Comparison of ENCODE assay signal across 8 mouse cellular contexts in the genomic region with DNA sequence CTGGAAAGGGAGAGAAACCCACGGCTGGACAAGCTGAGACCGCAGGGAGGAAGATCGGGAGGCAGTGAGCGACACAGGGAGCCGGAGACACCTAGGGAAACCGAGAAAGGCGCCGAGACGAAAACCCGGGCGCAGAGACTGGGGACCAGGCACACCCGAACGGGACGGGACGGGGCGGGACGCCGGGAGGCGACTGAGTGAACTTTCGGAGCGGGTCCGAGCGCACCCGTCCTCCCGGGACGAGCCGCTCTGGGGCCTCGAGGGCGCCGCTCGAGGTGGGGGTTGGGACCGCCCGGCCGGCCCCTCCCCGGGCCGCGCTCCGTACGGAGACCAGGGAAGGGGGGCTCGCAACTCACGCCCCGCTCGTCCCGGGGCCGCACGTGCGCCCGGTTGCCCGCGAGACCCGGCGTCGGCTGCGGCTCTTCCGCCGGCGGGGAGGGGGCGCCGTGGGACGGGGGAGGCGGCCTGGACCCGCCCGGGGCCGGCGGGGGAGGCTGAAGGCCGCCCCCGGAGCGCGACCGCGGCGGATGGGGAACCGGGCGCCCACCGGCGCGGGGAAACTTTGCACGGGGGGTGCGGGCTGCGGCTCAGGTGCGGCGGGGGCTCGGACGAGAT. TPM values are rescaled to one million over a fixed set of nuclear protein-coding genes. Genes with fewer than 3 reads are reported as not detected.
DNase-seq lines count a peak whose midpoint lies in the region; ATAC-seq and TF ChIP-seq lines count a peak whose summit lies in the region.

No protein-coding gene starts in this region.

- H3K27ac ChIP-seq in embryonic facial prominence, embryonic 10.5 days (replicated peaks) = peak overlapping the region; percentile 97
- peak overlapping the region; percentile 87 for H3K27ac ChIP-seq in limb, embryonic 11.5 days (replicated peaks; ENCODE audit: low read depth, low read length)
- H3K27ac ChIP-seq in midbrain, postnatal 0 days (ENCODE audit: low read depth, low read length) = peak overlapping the region; percentile 77

- peak; percentile 20 for DNase-seq in cerebellum, adult 8-10 months
- DNase-seq in cerebellum, adult 11-12 months = no peak
- DNase-seq in CD4-positive, CD25-positive, alpha-beta regulatory T cell, adult 2 months (ENCODE audit: low read depth, low spot score) = peak; percentile 45
- peak; percentile 72 for DNase-seq in embryonic facial prominence, embryonic 10.5 days (ENCODE audit: low spot score)
- DNase-seq in heart, postnatal 4 days = peak; percentile 52
- DNase-seq in limb, embryonic 11.5 days (ENCODE audit: low spot score) = peak; percentile 69
- DNase-seq in midbrain, postnatal 0 days (ENCODE audit: low spot score) = no peak
- DNase-seq in thymus, postnatal 36 days = peak; percentile 58 to 72

- no peaks in the 10 kb centered on the region for H3K9me3 ChIP-seq in embryonic facial prominence, embryonic 10.5 days
- no peaks in the 10 kb centered on the region for H3K9me3 ChIP-seq in limb, embryonic 11.5 days (ENCODE audit: control insufficient read depth, low read length)
- no peaks in the 10 kb centered on the region for H3K9me3 ChIP-seq in midbrain, postnatal 0 days (ENCODE audit: low read length)

- ATAC-seq in limb, embryonic 11.5 days (ENCODE audit: insufficient number of reproducible peaks, low FRiP score, low TSS enrichment, low read depth) = 0 out of 2 replicates have a peak, but pooled peaks have one; percentile 21
- peak; percentile 28 for ATAC-seq in midbrain, postnatal 0 days (ENCODE audit: low FRiP score)

- peak overlapping the region; percentile 94 for H3K9ac ChIP-seq in limb, embryonic 11.5 days (ENCODE audit: low read length)
- peak overlapping the region; percentile 92 for H3K9ac ChIP-seq in midbrain, postnatal 0 days (replicated peaks; ENCODE audit: low read length, poor library complexity, severe bottlenecking)

- no peak for TF ChIP-seq CTCF in midbrain, postnatal 0 days (IDR thresholded peaks at IDR 0.05)

- H3K4me1 ChIP-seq in embryonic facial prominence, embryonic 10.5 days = peaks cover 58% of the 10 kb centered on the region
- H3K4me1 ChIP-seq in limb, embryonic 11.5 days (ENCODE audit: control insufficient read depth, insufficient read depth, low read length) = peaks cover 12% of the 10 kb centered on the region
- H3K4me1 ChIP-seq in midbrain, postnatal 0 days (ENCODE audit: insufficient read depth, low read length) = peaks cover 6% of the 10 kb centered on the region; the same call in 1 of the 2 replicates

- H3K27me3 ChIP-seq in embryonic facial prominence, embryonic 10.5 days (replicated peaks; ENCODE audit: low read depth, poor library complexity, severe bottlenecking) = peaks cover 10% of the 10 kb centered on the region
- H3K27me3 ChIP-seq in limb, embryonic 11.5 days (ENCODE audit: control insufficient read depth, insufficient read depth, low read length) = no peaks in the 10 kb centered on the region
- no peaks in the 10 kb centered on the region for H3K27me3 ChIP-seq in midbrain, postnatal 0 days (ENCODE audit: insufficient read depth, low read length)

- peak overlapping the region; percentile 96 for H3K4me3 ChIP-seq in embryonic facial prominence, embryonic 10.5 days
- H3K4me3 ChIP-seq in limb, embryonic 11.5 days (ENCODE audit: low read depth, low read length) = peak overlapping the region; percentile 84
- peak overlapping the region; percentile 80 for H3K4me3 ChIP-seq in midbrain, postnatal 0 days (ENCODE audit: low read depth, low read length)

- under 1% methylated on average over 79 of the region's 84 CpGs for WGBS in embryonic facial prominence, embryonic 10.5 days
- WGBS in limb, embryonic 11.5 days = under 1% methylated on average over 55 of the region's 84 CpGs
- under 1% methylated on average over 51 of the region's 84 CpGs for WGBS in midbrain, postnatal 0 days

- H3K36me3 ChIP-seq in embryonic facial prominence, embryonic 10.5 days (replicated peaks) = peaks cover 38% of the 10 kb centered on the region
- H3K36me3 ChIP-seq in limb, embryonic 11.5 days (ENCODE audit: control insufficient read depth, insufficient read depth, low read length) = no peaks in the 10 kb centered on the region
- H3K36me3 ChIP-seq in midbrain, postnatal 0 days (ENCODE audit: insufficient read depth, low read length) = no peaks in the 10 kb centered on the region

- peak overlapping the region; percentile 57 for H3K4me2 ChIP-seq in limb, embryonic 11.5 days (ENCODE audit: low read depth, severe bottlenecking)
- peak overlapping the region; percentile 96 for H3K4me2 ChIP-seq in midbrain, postnatal 0 days (ENCODE audit: low read depth, low read length, poor library complexity, severe bottlenecking)

RNA-seq across cellular contexts. Expression of a gene that starts 0.7 kb away (rescaled TPM):
- polyA plus RNA-seq in embryonic facial prominence, embryonic 10.5 days (2016; fragmentation: Nextera tagmentation; extraction: Ambion mirVana) = 88.2 and 95.5 TPM in 2 replicates
- total RNA-seq in heart, postnatal 4 days (2021) = 10 to 100 TPM; 39.4 to 40.7 TPM
- 46.8 and 51.0 TPM in 2 replicates for polyA plus RNA-seq in limb, embryonic 11.5 days (2014; fragmentation: Nextera tagmentation; extraction: Ambion mirVana)
- total RNA-seq in midbrain, postnatal 0 days (2014; rRNA removed) = 160 and 186 TPM in 2 replicates
- polyA plus RNA-seq in midbrain, postnatal 0 days (2015; fragmentation: Nextera tagmentation; extraction: Ambion mirVana) = 46.4 and 48.1 TPM in 2 replicates

Comparison
In these comparisons a context has a peak if more than half of its experiments do, and no peak if none do; other contexts are left out.
1. DNase-seq: peak in cerebellum, adult 8-10 months (single experiment), CD4-positive, CD25-positive, alpha-beta regulatory T cell, adult 2 months (single experiment), embryonic facial prominence, embryonic 10.5 days (single experiment), heart, postnatal 4 days (single experiment), limb, embryonic 11.5 days (single experiment) and thymus, postnatal 36 days (2 of 2); none in cerebellum, adult 11-12 months (single experiment) and midbrain, postnatal 0 days (single experiment).
2. Peak in every context shown above with its lines, with median percentiles within 50 percentile points of each other: H3K27ac ChIP-seq and H3K4me3 ChIP-seq.